Mouse (Mus musculus) intestine, postnatal 0 days (tissue): ENCODE measurements at regions not wholly inside any gene's neighbourhood (a gene's known extent, or its start where the extent isn't known, plus 50 kb on each side); places are given as distances from the start of the nearest gene placed in this dataset.
"Not testable (repeated sequence)": the region's sequence is repeated elsewhere in the genome, so short reads cannot be mapped to it uniquely, and the experiment has no call there.

Experiments used
- ATAC-seq: fragments of 200-750 bp; cut with Nextera tagmentation; 2 replicates; pipeline ENCODE4 v1.8.0; 2017; ENCODE audit warnings: mild to moderate bottlenecking, moderate TSS enrichment, moderate library complexity
- H3K27ac ChIP-seq: fragments of 300-500 bp; sonication (generic); 2 replicates; pipeline ENCODE4 v1.5.1; 2014; ENCODE audit warnings: mild to moderate bottlenecking, low read depth, low read length, moderate library complexity
- H3K27me3 ChIP-seq: fragments of 300-500 bp; sonication (generic); replicated peaks from 2 replicates; pipeline ENCODE4 v1.6.1; 2014; ENCODE audit warnings: low read length, mixed read lengths; ENCODE audit not compliant: control insufficient read depth, insufficient read depth
- H3K36me3 ChIP-seq: fragments of 300-500 bp; sonication (generic); 2 replicates; pipeline ENCODE4 v1.6.1; 2014; ENCODE audit warnings: mild to moderate bottlenecking, moderate library complexity; ENCODE audit not compliant: control insufficient read depth, insufficient read depth
- H3K4me1 ChIP-seq: fragments of 300-500 bp; sonication (generic); replicated peaks from 2 replicates; pipeline ENCODE4 v1.6.1; 2014; ENCODE audit warnings: antibody characterized with exemption, low read length, mixed read lengths; ENCODE audit not compliant: control insufficient read depth, insufficient read depth
- H3K4me2 ChIP-seq: fragments of 300-500 bp; sonication (generic); replicated peaks from 2 replicates; pipeline ENCODE4 v1.6.1; 2014; ENCODE audit warnings: low read depth, mild to moderate bottlenecking, moderate library complexity
- H3K4me3 ChIP-seq: fragments of 300-500 bp; sonication (generic); 2 replicates; pipeline ENCODE4 v1.5.1; 2014; ENCODE audit warnings: low read depth, low read length
- H3K9ac ChIP-seq: fragments of 300-500 bp; sonication (generic); 2 replicates; pipeline ENCODE4 v1.6.1; 2014; ENCODE audit warnings: mild to moderate bottlenecking, low read depth, low read length
- H3K9me3 ChIP-seq: fragments of 300-500 bp; sonication (generic); 2 replicates; pipeline ENCODE4 v1.6.1; 2016; ENCODE audit warnings: mixed run types; ENCODE audit not compliant: control insufficient read depth
- CTCF ChIP-seq: sonication (generic); IDR thresholded peaks from 2 replicates; pipeline ENCODE4 v1.5.1; 2016; ENCODE audit warnings: low read depth, mild to moderate bottlenecking, control low read depth, antibody characterized with exemption, moderate library complexity
- WGBS: fragments of 180-500 bp; shearing (Covaris S2); extraction: QIAGEN DNeasy Blood & Tissue Kit; methylation state at CpG from one replicate; pipeline ENCODE4 v1.1.7; 2014; 5-methylcytosine and 5-hydroxymethylcytosine counted together

GRCm38 (mm10) chr5:3197952-3198841 is 143.1 kb upstream of the Cdk6 start:
- 36% methylated on average over 16 of the region's 16 CpGs for WGBS
- Histone ChIP-seq H3K4me1 (no peaks in the 10 kb centered on the region), H3K27me3 (no peaks in the 10 kb centered on the region), H3K9me3 (no peaks in the 10 kb centered on the region), H3K36me3 (no peaks in the 10 kb centered on the region), H3K9ac (no peak overlapping the region), H3K4me2 (0 out of 2 replicates have a peak overlapping the region, but pooled peaks have one; percentile 21), H3K4me3 (no peak overlapping the region), H3K27ac (no peak overlapping the region)
- ATAC-seq: peak; percentile 91
- TF ChIP-seq CTCF: no peak

- ATAC-seq, H3K9me3 ChIP-seq, H3K27ac ChIP-seq, H3K27me3 ChIP-seq, H3K9ac ChIP-seq, H3K36me3 ChIP-seq, H3K4me3 ChIP-seq, H3K4me1 ChIP-seq: not testable (repeated sequence)
- H3K4me2 ChIP-seq: 0 out of 2 replicates have a peak overlapping the region, but pooled peaks have one; percentile 21
- 47% methylated on average over 7 of the region's 7 CpGs for WGBS
Measured at GRCm38 (mm10) chr5:3198869-3199550, 142.3 kb upstream of the Cdk6 start.

GRCm38 (mm10) chr5:3206160-3206559 is 135.1 kb upstream of the Cdk6 start:
- H3K27me3 ChIP-seq, H3K9ac ChIP-seq, H3K4me2 ChIP-seq, H3K4me3 ChIP-seq, ATAC-seq, H3K9me3 ChIP-seq, H3K4me1 ChIP-seq, H3K36me3 ChIP-seq, H3K27ac ChIP-seq: not testable (repeated sequence)
- 47% methylated on average over 5 of the region's 5 CpGs for WGBS

GRCm38 (mm10) chr5:3208293-3208692 is 133.0 kb upstream of the Cdk6 start:
- H3K36me3 ChIP-seq, H3K9me3 ChIP-seq, H3K9ac ChIP-seq, H3K27me3 ChIP-seq, H3K4me1 ChIP-seq, H3K27ac ChIP-seq, H3K4me2 ChIP-seq, ATAC-seq, H3K4me3 ChIP-seq: not testable (repeated sequence)
- WGBS: 75% methylated on average over 4 of the region's 4 CpGs

- ATAC-seq: no peak
- Histone ChIP-seq H3K4me1 (no peaks in the 10 kb centered on the region), H3K4me3 (no peak overlapping the region), H3K4me2 (no peak overlapping the region), H3K9me3 (no peaks in the 10 kb centered on the region), H3K27me3 (no peaks in the 10 kb centered on the region), H3K36me3 (no peaks in the 10 kb centered on the region), H3K9ac (no peak overlapping the region), H3K27ac (no peak overlapping the region)
- no peak for TF ChIP-seq CTCF
- WGBS: 92% methylated on average over 3 of the region's 3 CpGs
Measured at GRCm38 (mm10) chr5:3211284-3211683, 130.0 kb upstream of the Cdk6 start.

- H3K9ac ChIP-seq: no peak overlapping the region
- 0 out of 2 replicates have a peak, but pooled peaks have one; percentile 57 for ATAC-seq
- H3K4me2 ChIP-seq: no peak overlapping the region
- H3K27ac ChIP-seq: no peak overlapping the region
- no peaks in the 10 kb centered on the region for H3K36me3 ChIP-seq
- H3K9me3 ChIP-seq: no peaks in the 10 kb centered on the region
- WGBS: 31% methylated on average over 5 of the region's 5 CpGs
- no peaks in the 10 kb centered on the region for H3K4me1 ChIP-seq
- TF ChIP-seq CTCF: no peak
- H3K27me3 ChIP-seq: no peaks in the 10 kb centered on the region
- H3K4me3 ChIP-seq: no peak overlapping the region
Measured at GRCm38 (mm10) chr5:3216053-3216452, 125.2 kb upstream of the Cdk6 start.
